Mouse (Mus musculus) bone marrow, adult 2 months (tissue): ENCODE results near the gene Slc6a8.

Experiments used
- CTCF ChIP-seq: fragments of 200-500 bp; IDR thresholded peaks from 2 replicates; pipeline ENCODE4 v1.5.1; 2011; ENCODE audit warnings: low read length, control low read depth; ENCODE audit not compliant: control insufficient read depth, insufficient read depth
- POLR2A ChIP-seq: fragments of 200-500 bp; IDR thresholded peaks from 2 replicates; pipeline ENCODE4 v1.6.1; 2011; ENCODE audit warnings: low read depth, mild to moderate bottlenecking, control low read depth, low read length, borderline replicate concordance; ENCODE audit not compliant: control insufficient read depth

- no peak for TF ChIP-seq CTCF
- TF ChIP-seq POLR2A, result no peak
Measured at GRCm38 (mm10) chrX:73718271-73718670, 45.3 kb downstream of the Slc6a8 start.
